Comparison of ENCODE assay signal across 23 mouse cellular contexts in genomic region chr2:153860315-153860714, GRCm38 (mm10). TPM values are rescaled to one million over a fixed set of nuclear protein-coding genes. Genes with fewer than 3 reads are reported as not detected.
"Had no signal": no experiment of that assay in that cellular context is flagged by ENCODE, and none has a peak within 500 bp of the region (broad histone marks: within the 10 kb centered on the region; RNA-seq: fewer than 3 reads in every experiment).

No protein-coding gene starts in this region.

- H3K27me3 ChIP-seq: neural tube, embryonic 13.5 days; neural tube, embryonic 15.5 days; stomach, embryonic 15.5 days had no signal

- H3K4me3 ChIP-seq: neural tube, embryonic 13.5 days; neural tube, embryonic 15.5 days; stomach, embryonic 15.5 days had no signal

- H3K9ac ChIP-seq: neural tube, embryonic 13.5 days; neural tube, embryonic 15.5 days; stomach, embryonic 15.5 days had no signal

- H3K27ac ChIP-seq: neural tube, embryonic 13.5 days; neural tube, embryonic 15.5 days; stomach, embryonic 15.5 days had no signal

- H3K4me1 ChIP-seq: neural tube, embryonic 13.5 days; neural tube, embryonic 15.5 days; stomach, embryonic 15.5 days had no signal

- DNase-seq: retina, postnatal 1 day; right cerebral cortex, adult 18-20 months; right cerebral cortex, postnatal 14 days; right cerebral cortex, postnatal 25 days; right cerebral cortex, postnatal 4 days; spleen, adult 18-20 months; thymus, adult 18-20 months; thymus, adult 2 months; thymus, postnatal 14 days; thymus, postnatal 25 days; thymus, postnatal 36 days; thymus, postnatal 4 days had no signal

- H3K4me2 ChIP-seq: neural tube, embryonic 13.5 days; neural tube, embryonic 15.5 days; stomach, embryonic 15.5 days had no signal

- H3K36me3 ChIP-seq: neural tube, embryonic 13.5 days; neural tube, embryonic 15.5 days; stomach, embryonic 15.5 days had no signal

- H3K9me3 ChIP-seq: neural tube, embryonic 13.5 days; neural tube, embryonic 15.5 days; stomach, embryonic 15.5 days had no signal

RNA-seq across cellular contexts. Expression of gene Sun5, which starts 10.6 kb away (rescaled TPM):
- total RNA-seq: neutrophil, adult 5-6 weeks had no signal
- polyA plus RNA-seq: neural tube, embryonic 13.5 days; neural tube, embryonic 14.5 days; neural tube, embryonic 15.5 days; small intestine, adult 2 months; spleen, adult 2 months; stomach, embryonic 14.5 days; stomach, embryonic 15.5 days; stomach, embryonic 16.5 days; thymus, adult 2 months; thymus, postnatal 0 days; urinary bladder, adult 2 months had no signal

RNA-seq across cellular contexts. Expression of gene Bpifb2, which starts 14.5 kb away (rescaled TPM):
- total RNA-seq: neutrophil, adult 5-6 weeks had no signal
- polyA plus RNA-seq: neural tube, embryonic 13.5 days; neural tube, embryonic 14.5 days; neural tube, embryonic 15.5 days; small intestine, adult 2 months; stomach, embryonic 14.5 days; stomach, embryonic 15.5 days; stomach, embryonic 16.5 days; urinary bladder, adult 2 months had no signal

RNA-seq across cellular contexts. Expression of gene Bpifb6, which starts 39.9 kb away (rescaled TPM):
- total RNA-seq: neutrophil, adult 5-6 weeks had no signal
- polyA plus RNA-seq: neural tube, embryonic 13.5 days; neural tube, embryonic 14.5 days; small intestine, adult 2 months; spleen, adult 2 months; stomach, embryonic 14.5 days; stomach, embryonic 15.5 days; stomach, embryonic 16.5 days; thymus, postnatal 0 days had no signal

RNA-seq across cellular contexts. Expression of gene Bpifb3, which starts 57.7 kb away (rescaled TPM):
- total RNA-seq: neutrophil, adult 5-6 weeks had no signal
- polyA plus RNA-seq: neural tube, embryonic 13.5 days; neural tube, embryonic 14.5 days; neural tube, embryonic 15.5 days; small intestine, adult 2 months; stomach, embryonic 14.5 days; stomach, embryonic 15.5 days; stomach, embryonic 16.5 days; urinary bladder, adult 2 months had no signal
